Mouse (Mus musculus): Measurements from ENCODE around the gene Add3. TPM values are rescaled to one million over a fixed set of nuclear protein-coding genes. Genes with fewer than 3 reads are reported as not detected.

Add3 gene
- total and polyA plus RNA-seq, 3 experiments: 16.3 to 18.4 (median 16.4) TPM

- TF ChIP-seq GABPA (IDR thresholded peaks at IDR 0.05; ENCODE audit: insufficient replicate concordance, low read depth, low read length): no peak
- no peak for TF ChIP-seq ZKSCAN1 (IDR thresholded peaks at IDR 0.05; ENCODE audit: borderline replicate concordance, low read depth, low read length)
- TF ChIP-seq BHLHE40 (IDR thresholded peaks at IDR 0.05; ENCODE audit: low read depth, low read length): no peak
- no peak for TF ChIP-seq RAD21 (IDR thresholded peaks at IDR 0.05; ENCODE audit: low read depth, low read length)
- TF ChIP-seq JUND (conservative IDR thresholded peaks at IDR 0.05; ENCODE audit: low read depth, low read length): no peak
- TF ChIP-seq IRF4 (IDR thresholded peaks at IDR 0.05; ENCODE audit: low read depth, low read length): no peak
- no peak for TF ChIP-seq NELFE (IDR thresholded peaks at IDR 0.05; ENCODE audit: low read depth, low read length)
- TF ChIP-seq MAX (IDR thresholded peaks at IDR 0.05; ENCODE audit: low read length): no peak
- no peak for TF ChIP-seq CHD2 (IDR thresholded peaks at IDR 0.05; ENCODE audit: low read length)
- no peak for TF ChIP-seq ZNF384 (IDR thresholded peaks at IDR 0.05; ENCODE audit: low read depth, low read length)
- TF ChIP-seq ELF1 (IDR thresholded peaks at IDR 0.05; ENCODE audit: low read depth, low read length): no peak
- no peak for TF ChIP-seq MYC (IDR thresholded peaks at IDR 0.05; ENCODE audit: low read depth, low read length)
- no peak for TF ChIP-seq JUN (IDR thresholded peaks at IDR 0.05; ENCODE audit: insufficient read depth, low read depth, low read length)
- TF ChIP-seq SIN3A (IDR thresholded peaks at IDR 0.05; ENCODE audit: low read length): peak; percentile 28; the same call in 1 of the 2 replicates
- 0 out of 2 replicates have a peak, but pooled peaks have one; percentile 21 for TF ChIP-seq MXI1 (IDR thresholded peaks at IDR 0.05; ENCODE audit: low read depth, low read length)
- no peak for TF ChIP-seq CHD1 (IDR thresholded peaks at IDR 0.05; ENCODE audit: low read depth, low read length)
- peak overlapping the region; percentile 85 for H3K9ac ChIP-seq (ENCODE audit: insufficient read depth, low read depth)
- no peaks in the 10 kb centered on the region for H3K79me2 ChIP-seq (replicated peaks; ENCODE audit: control insufficient read depth, extremely low read depth, insufficient read depth, poor library complexity, severe bottlenecking)
- peak overlapping the region; percentile 15 to 59 (median 25) for H3K4me3 ChIP-seq (replicated peaks in 1 of 3; ENCODE audit: low read depth in 2 of 3, low read length in 2 of 3, poor library complexity in 1 of 3)
- H3K27ac ChIP-seq (ENCODE audit: insufficient read depth, low read depth): peak overlapping the region; percentile 85
- in situ Hi-C loops (cut with MboI; ENCODE audit: low pct_ligation_motif_present, low pct_unique_long_range_greater_than_20kb, low sequenced_read_pairs): no loop called here
- H3K9me3 ChIP-seq (replicated peaks; ENCODE audit: low read length): no peaks in the 10 kb centered on the region
- DNase-seq (ENCODE audit: extremely low read depth): no peak
- no peaks in the 10 kb centered on the region for H3K27me3 ChIP-seq (replicated peaks)
- peaks cover 6 to 8% of the 10 kb centered on the region in 2 experiments for H3K36me3 ChIP-seq (replicated peaks in 1 of 2; ENCODE audit: control insufficient read depth in 1 of 2, insufficient read depth in 1 of 2, low read length in 1 of 2)
- H3K4me2 ChIP-seq (ENCODE audit: insufficient read depth, low read depth, poor library complexity, severe bottlenecking): peak overlapping the region; percentile 72
- H3K4me1 ChIP-seq (ENCODE audit: control insufficient read depth in 1 of 2, insufficient read depth in 2 of 2): peaks cover 7 to 33% of the 10 kb centered on the region in 2 experiments
- dilution Hi-C loops (cut with MboI; ENCODE audit: extremely low pct_ligation_motif_present, extremely low pct_unique_long_range_greater_than_20kb, low sequenced_read_pairs): no loop called here
Observed at GRCm38 (mm10) chr19:53194751-53195520, 54.7 kb downstream of the Add3 start.

GRCm38 (mm10) chr19:53196961-53197360 is 56.7 kb downstream of the Add3 start:
- TF ChIP-seq CTCF (conservative IDR thresholded peaks at IDR 0.05 in 1 of 2, IDR thresholded peaks at IDR 0.05 in 1 of 2; ENCODE audit: low read depth in 2 of 2, low read length in 2 of 2): no peak
- H3K27me3 ChIP-seq (replicated peaks): no peaks in the 10 kb centered on the region
- no peak overlapping the region for H3K27ac ChIP-seq (ENCODE audit: insufficient read depth, low read depth)
- H3K36me3 ChIP-seq (replicated peaks in 1 of 2; ENCODE audit: control insufficient read depth in 1 of 2, insufficient read depth in 1 of 2, low read length in 1 of 2): peaks cover 6 to 8% of the 10 kb centered on the region in 2 experiments
- dilution Hi-C loops (cut with MboI; ENCODE audit: extremely low pct_ligation_motif_present, extremely low pct_unique_long_range_greater_than_20kb, low sequenced_read_pairs): no loop called here
- in situ Hi-C loops (cut with MboI; ENCODE audit: low pct_ligation_motif_present, low pct_unique_long_range_greater_than_20kb, low sequenced_read_pairs): no loop called here
- no peak overlapping the region for H3K4me2 ChIP-seq (ENCODE audit: insufficient read depth, low read depth, poor library complexity, severe bottlenecking)
- H3K4me1 ChIP-seq (ENCODE audit: control insufficient read depth in 1 of 2, insufficient read depth in 2 of 2): peaks cover 7 to 33% of the 10 kb centered on the region in 2 experiments
- H3K4me3 ChIP-seq (replicated peaks in 1 of 3; ENCODE audit: low read depth in 2 of 3, low read length in 2 of 3, poor library complexity in 1 of 3): no peak overlapping the region
- H3K9me3 ChIP-seq (replicated peaks; ENCODE audit: low read length): no peaks in the 10 kb centered on the region
- no peaks in the 10 kb centered on the region for H3K79me2 ChIP-seq (replicated peaks; ENCODE audit: control insufficient read depth, extremely low read depth, insufficient read depth, poor library complexity, severe bottlenecking)
- no peak overlapping the region for H3K9ac ChIP-seq (ENCODE audit: insufficient read depth, low read depth)
- no peak for DNase-seq (ENCODE audit: extremely low read depth)
